Mouse (Mus musculus) limb, embryonic 13.5 days (tissue): ENCODE data around the gene Mvk. TPM values are rescaled to one million over a fixed set of nuclear protein-coding genes. Genes with fewer than 3 reads are reported as not detected.

Experiments used
- ATAC-seq: fragments of 200-750 bp; cut with Nextera tagmentation; 2 replicates; pipeline ENCODE4 v1.8.0; 2017; ENCODE audit warnings: low read depth, moderate number of reproducible peaks, moderate TSS enrichment; ENCODE audit not compliant: low FRiP score
- H3K27ac ChIP-seq: fragments of 300-500 bp; sonication (generic); 2 replicates; pipeline ENCODE4 v1.5.1; 2015; ENCODE audit warnings: inconsistent platforms, mild to moderate bottlenecking, moderate library complexity
- H3K27me3 ChIP-seq: fragments of 300-500 bp; sonication (generic); 2 replicates; pipeline ENCODE4 v1.6.1; 2015; ENCODE audit warnings: mild to moderate bottlenecking, inconsistent platforms
- H3K36me3 ChIP-seq: fragments of 300-500 bp; sonication (generic); 2 replicates; pipeline ENCODE4 v1.6.1; 2015; ENCODE audit warnings: inconsistent platforms, mild to moderate bottlenecking, moderate library complexity
- H3K4me1 ChIP-seq: fragments of 300-500 bp; sonication (generic); 2 replicates; pipeline ENCODE4 v1.6.1; 2015; ENCODE audit warnings: inconsistent platforms
- H3K4me2 ChIP-seq: fragments of 300-500 bp; sonication (generic); replicated peaks from 2 replicates; pipeline ENCODE4 v1.6.1; 2015; ENCODE audit warnings: inconsistent platforms, mild to moderate bottlenecking, moderate library complexity
- H3K4me3 ChIP-seq: fragments of 300-500 bp; sonication (generic); 2 replicates; pipeline ENCODE4 v1.5.1; 2015; ENCODE audit warnings: moderate library complexity, mild to moderate bottlenecking, inconsistent platforms
- H3K9ac ChIP-seq: fragments of 300-500 bp; sonication (generic); 2 replicates; pipeline ENCODE4 v1.6.1; 2015; ENCODE audit warnings: mild to moderate bottlenecking, inconsistent platforms
- H3K9me3 ChIP-seq: fragments of 300-500 bp; sonication (generic); 2 replicates; pipeline ENCODE4 v1.6.1; 2016; ENCODE audit warnings: inconsistent platforms
- WGBS: fragments of 180-500 bp; shearing (Covaris S2); methylation state at CpG from one replicate; pipeline ENCODE4 v1.1.7; 2015; 5-methylcytosine and 5-hydroxymethylcytosine counted together
- polyA plus RNA-seq: library from polyadenylated mRNA; unstranded; fragments of >200 nt; fragmentation: Nextera tagmentation; extraction: Ambion mirVana; gene quantifications from 2 replicates; pipeline ENCODE4 v1.2.1, GENCODE M21; 2015

The Mvk gene
- polyA plus RNA-seq, 1 experiment from 2014 or later: 39.0 TPM

- ATAC-seq: no peak
- 91% methylated on average over 14 of the region's 14 CpGs for WGBS
- Histone ChIP-seq H3K4me1 (0 out of 2 replicates have a peak, but pooled peaks cover 6% of the 10 kb centered on the region), H3K27me3 (no peaks in the 10 kb centered on the region), H3K9me3 (no peaks in the 10 kb centered on the region), H3K9ac (no peak overlapping the region), H3K4me3 (no peak overlapping the region), H3K27ac (no peak overlapping the region), H3K36me3 (no peaks in the 10 kb centered on the region), H3K4me2 (no peak overlapping the region)
Measured at GRCm38 (mm10) chr5:114485685-114486084, 41.6 kb downstream of the Mvk start.

- Histone ChIP-seq H3K27ac (no peak overlapping the region), H3K4me3 (no peak overlapping the region), H3K9me3 (peaks cover 4% of the 10 kb centered on the region; the same call in 1 of the 2 replicates), H3K9ac (no peak overlapping the region), H3K27me3 (no peaks in the 10 kb centered on the region), H3K4me2 (no peak overlapping the region), H3K36me3 (no peaks in the 10 kb centered on the region), H3K4me1 (no peaks in the 10 kb centered on the region)
- no peak for ATAC-seq
- 87% methylated on average over 6 of the region's 6 CpGs for WGBS
Measured at GRCm38 (mm10) chr5:114489570-114489969, 45.5 kb downstream of the Mvk start.

GRCm38 (mm10) chr5:114490241-114490640 is 46.2 kb downstream of the Mvk start:
- Histone ChIP-seq H3K9me3 (peaks cover 4% of the 10 kb centered on the region; the same call in 1 of the 2 replicates), H3K9ac (no peak overlapping the region), H3K4me3 (no peak overlapping the region), H3K36me3 (no peaks in the 10 kb centered on the region), H3K27me3 (no peaks in the 10 kb centered on the region), H3K27ac (no peak overlapping the region), H3K4me2 (no peak overlapping the region), H3K4me1 (no peaks in the 10 kb centered on the region)
- no peak for ATAC-seq
- WGBS: 92% methylated on average over 8 of the region's 8 CpGs

GRCm38 (mm10) chr5:114494761-114495160 is 50.7 kb downstream of the Mvk start:
- Histone ChIP-seq H3K36me3 (no peaks in the 10 kb centered on the region), H3K9me3 (peaks cover 4% of the 10 kb centered on the region; the same call in 1 of the 2 replicates), H3K9ac (no peak overlapping the region), H3K27ac (no peak overlapping the region), H3K4me1 (no peaks in the 10 kb centered on the region), H3K4me3 (no peak overlapping the region), H3K4me2 (no peak overlapping the region), H3K27me3 (no peaks in the 10 kb centered on the region)
- WGBS: 23% methylated on average over 1 of the region's 1 CpGs
- ATAC-seq: no peak

GRCm38 (mm10) chr5:114501252-114501651 is 57.2 kb downstream of the Mvk start:
- H3K36me3 ChIP-seq: no peaks in the 10 kb centered on the region
- no peaks in the 10 kb centered on the region for H3K9me3 ChIP-seq
- no peak overlapping the region; the same call in 1 of the 2 replicates for H3K27ac ChIP-seq
- no peak overlapping the region; the same call in 1 of the 2 replicates for H3K4me2 ChIP-seq
- no peak overlapping the region for H3K4me3 ChIP-seq
- WGBS: 29% methylated on average over 9 of the region's 9 CpGs
- no peak overlapping the region for H3K9ac ChIP-seq
- ATAC-seq: no peak
- no peaks in the 10 kb centered on the region for H3K27me3 ChIP-seq
- H3K4me1 ChIP-seq: peaks cover 5% of the 10 kb centered on the region; the same call in 1 of the 2 replicates

GRCm38 (mm10) chr5:114504826-114505225 is 60.8 kb downstream of the Mvk start:
- Histone ChIP-seq H3K9me3 (no peaks in the 10 kb centered on the region), H3K4me3 (no peak overlapping the region), H3K4me2 (no peak overlapping the region), H3K9ac (no peak overlapping the region), H3K27me3 (peaks cover 8% of the 10 kb centered on the region; the same call in 1 of the 2 replicates), H3K36me3 (no peaks in the 10 kb centered on the region), H3K27ac (no peak overlapping the region), H3K4me1 (peaks cover 24% of the 10 kb centered on the region)
- 66% methylated on average over 6 of the region's 6 CpGs for WGBS
- ATAC-seq: no peak

- Histone ChIP-seq H3K9me3 (no peaks in the 10 kb centered on the region), H3K4me1 (peaks cover 24% of the 10 kb centered on the region), H3K27ac (no peak overlapping the region), H3K36me3 (no peaks in the 10 kb centered on the region), H3K4me3 (no peak overlapping the region), H3K9ac (no peak overlapping the region), H3K4me2 (no peak overlapping the region), H3K27me3 (peaks cover 14% of the 10 kb centered on the region; the same call in 1 of the 2 replicates)
- ATAC-seq: no peak
- 76% methylated on average over 14 of the region's 14 CpGs for WGBS
Measured at GRCm38 (mm10) chr5:114505260-114506085, 61.4 kb downstream of the Mvk start.

GRCm38 (mm10) chr5:114507394-114507793 is 63.3 kb downstream of the Mvk start:
- ATAC-seq: no peak
- no peak overlapping the region for H3K27ac ChIP-seq
- H3K4me1 ChIP-seq: peaks cover 25% of the 10 kb centered on the region
- H3K9ac ChIP-seq: no peak overlapping the region
- H3K36me3 ChIP-seq: no peaks in the 10 kb centered on the region
- no peaks in the 10 kb centered on the region for H3K9me3 ChIP-seq
- no peak overlapping the region for H3K4me3 ChIP-seq
- peaks cover 27% of the 10 kb centered on the region; the same call in 1 of the 2 replicates for H3K27me3 ChIP-seq
- no peak overlapping the region for H3K4me2 ChIP-seq
- WGBS: 71% methylated on average over 12 of the region's 12 CpGs

- ATAC-seq: no peak
- peaks cover 29% of the 10 kb centered on the region for H3K4me1 ChIP-seq
- H3K36me3 ChIP-seq: no peaks in the 10 kb centered on the region
- no peak overlapping the region for H3K4me2 ChIP-seq
- H3K4me3 ChIP-seq: no peak overlapping the region
- H3K9ac ChIP-seq: no peak overlapping the region
- 37% methylated on average over 4 of the region's 4 CpGs for WGBS
- peaks cover 29% of the 10 kb centered on the region for H3K27me3 ChIP-seq
- no peaks in the 10 kb centered on the region for H3K9me3 ChIP-seq
- no peak overlapping the region for H3K27ac ChIP-seq
Measured at GRCm38 (mm10) chr5:114507964-114508363, 63.9 kb downstream of the Mvk start.

- no peak overlapping the region for H3K4me2 ChIP-seq
- ATAC-seq: no peak
- H3K4me3 ChIP-seq: no peak overlapping the region
- H3K36me3 ChIP-seq: no peaks in the 10 kb centered on the region
- no peaks in the 10 kb centered on the region for H3K9me3 ChIP-seq
- WGBS: 66% methylated on average over 7 of the region's 7 CpGs
- H3K9ac ChIP-seq: no peak overlapping the region; the same call in 1 of the 2 replicates
- no peak overlapping the region for H3K27ac ChIP-seq
- peaks cover 44% of the 10 kb centered on the region for H3K27me3 ChIP-seq
- H3K4me1 ChIP-seq: peaks cover 44% of the 10 kb centered on the region
Measured at GRCm38 (mm10) chr5:114509461-114509860, 65.4 kb downstream of the Mvk start.
